Mouse (Mus musculus) kidney, embryonic 15.5 days (tissue): ENCODE data around the gene Brox. TPM values are rescaled to one million over a fixed set of nuclear protein-coding genes. Genes with fewer than 3 reads are reported as not detected.

Source experiments
- ATAC-seq: fragments of 200-750 bp; cut with Nextera tagmentation; replicated peaks from 2 replicates; pipeline ENCODE4 v1.8.0; 2017; ENCODE audit warnings: moderate TSS enrichment; ENCODE audit not compliant: low FRiP score
- H3K27ac ChIP-seq: fragments of 300-500 bp; sonication (generic); 2 replicates; pipeline ENCODE4 v1.5.1; 2015; ENCODE audit warnings: mild to moderate bottlenecking, inconsistent platforms
- H3K27me3 ChIP-seq: fragments of 300-500 bp; sonication (generic); 2 replicates; pipeline ENCODE4 v1.6.1; 2015; ENCODE audit warnings: inconsistent platforms
- H3K36me3 ChIP-seq: fragments of 300-500 bp; sonication (generic); 2 replicates; pipeline ENCODE4 v1.6.1; 2015; ENCODE audit warnings: inconsistent platforms
- H3K4me1 ChIP-seq: fragments of 300-500 bp; sonication (generic); 2 replicates; pipeline ENCODE4 v1.6.1; 2015; ENCODE audit warnings: inconsistent platforms
- H3K4me2 ChIP-seq: fragments of 300-500 bp; sonication (generic); 2 replicates; pipeline ENCODE4 v1.6.1; 2015; ENCODE audit warnings: moderate library complexity, mild to moderate bottlenecking, inconsistent platforms
- H3K4me3 ChIP-seq: fragments of 300-500 bp; sonication (generic); replicated peaks from 2 replicates; pipeline ENCODE4 v1.5.1; 2015; ENCODE audit warnings: mild to moderate bottlenecking, inconsistent platforms
- H3K9ac ChIP-seq: fragments of 300-500 bp; sonication (generic); 2 replicates; pipeline ENCODE4 v1.6.1; 2015; ENCODE audit warnings: mild to moderate bottlenecking, inconsistent platforms
- H3K9me3 ChIP-seq: fragments of 300-500 bp; sonication (generic); replicated peaks from 2 replicates; pipeline ENCODE4 v1.6.1; 2016; ENCODE audit warnings: inconsistent platforms
- WGBS: fragments of 180-500 bp; shearing (Covaris S2); methylation state at CpG from one replicate; pipeline ENCODE4 v1.1.7; 2015; ENCODE audit warnings: mixed read lengths; 5-methylcytosine and 5-hydroxymethylcytosine counted together
- polyA plus RNA-seq: library from polyadenylated mRNA; unstranded; fragments of >200 nt; fragmentation: Nextera tagmentation; extraction: Ambion mirVana; gene quantifications from 2 replicates; pipeline ENCODE4 v1.2.1, GENCODE M21; 2015

Gene Brox
- polyA plus RNA-seq, 1 experiment from 2014 or later: 46.8 TPM

DNA sequence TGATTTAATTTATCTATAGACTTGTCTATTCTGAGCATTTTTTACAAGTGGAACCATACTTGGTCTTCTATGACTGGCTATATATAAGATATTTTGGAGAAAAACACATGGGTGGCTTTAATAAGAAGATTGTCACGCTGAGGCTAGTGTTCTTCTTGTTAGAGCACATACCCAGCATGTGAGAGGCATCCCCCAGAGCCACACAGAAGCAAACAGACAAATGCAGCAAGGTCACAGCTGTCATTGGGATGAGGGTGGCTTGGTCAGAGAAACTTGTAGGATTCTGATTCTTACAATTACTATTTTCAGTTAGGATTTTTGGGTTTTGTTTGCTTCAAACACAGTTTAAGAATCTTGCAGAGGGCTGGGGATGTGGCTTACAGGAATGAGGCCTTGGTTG is 11.4 kb upstream of the Brox start:
- Histone ChIP-seq H3K4me2 (no peak overlapping the region), H3K9ac (no peak overlapping the region), H3K4me3 (no peak overlapping the region), H3K27me3 (no peaks in the 10 kb centered on the region), H3K4me1 (no peaks in the 10 kb centered on the region), H3K27ac (no peak overlapping the region), H3K9me3 (no peaks in the 10 kb centered on the region), H3K36me3 (peaks cover 47% of the 10 kb centered on the region)
- ATAC-seq: no peak
- WGBS: 92% methylated on average over 1 of the region's 1 CpGs

DNA sequence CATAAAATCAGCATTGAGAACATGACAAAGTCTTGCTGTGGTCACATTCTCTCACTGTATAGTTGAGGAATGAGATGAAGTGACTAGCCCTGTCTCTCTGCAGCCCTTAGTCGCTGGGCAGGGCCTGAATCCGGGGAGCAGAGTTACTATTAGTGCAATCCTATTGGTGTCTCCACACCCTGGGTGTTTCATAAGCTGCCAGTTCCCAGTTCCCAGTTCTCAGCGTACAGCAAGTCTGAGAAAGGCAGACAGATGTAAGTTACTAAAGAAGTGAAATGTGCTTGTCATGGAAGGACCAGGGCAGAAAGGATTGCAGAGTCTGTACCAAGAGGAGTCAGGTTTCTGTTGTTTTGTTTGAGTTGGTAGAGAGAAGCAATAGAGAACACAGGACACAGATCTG is 10.5 kb upstream of the Brox start:
- Histone ChIP-seq H3K36me3 (peaks cover 43% of the 10 kb centered on the region), H3K9me3 (no peaks in the 10 kb centered on the region), H3K4me1 (no peaks in the 10 kb centered on the region), H3K9ac (no peak overlapping the region), H3K27me3 (no peaks in the 10 kb centered on the region), H3K27ac (no peak overlapping the region), H3K4me3 (no peak overlapping the region), H3K4me2 (no peak overlapping the region)
- 76% methylated on average over 3 of the region's 3 CpGs for WGBS
- ATAC-seq: no peak

DNA sequence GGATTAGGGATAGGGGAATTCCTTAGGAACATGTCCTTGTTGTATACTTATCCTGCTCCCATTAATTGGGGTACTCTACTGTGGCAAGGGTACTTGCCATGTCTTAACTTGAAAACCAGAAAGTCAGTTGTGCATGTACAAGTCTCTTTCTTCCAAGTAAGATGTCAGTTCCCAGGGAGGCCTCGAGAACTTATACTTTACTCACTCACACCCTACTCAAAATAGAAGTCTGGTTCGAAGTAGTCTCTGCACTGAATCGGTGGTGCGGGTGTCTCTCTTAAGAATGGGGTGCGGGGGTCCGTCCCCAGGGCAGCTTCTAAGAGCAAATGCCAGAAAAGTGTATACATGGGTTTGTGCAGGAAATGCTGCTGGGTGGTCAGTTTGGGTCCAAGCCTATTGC is 2.1 kb upstream of the Brox start:
- 87% methylated on average over 6 of the region's 6 CpGs for WGBS

GRCm38 (mm10) chr1:183297886-183298489 is 919 bp upstream of the Brox start:
- Histone ChIP-seq H3K4me2 (peak overlapping the region; percentile 60), H3K4me3 (peak overlapping the region; percentile 53), H3K36me3 (peaks cover 11% of the 10 kb centered on the region), H3K9me3 (no peaks in the 10 kb centered on the region), H3K9ac (peak overlapping the region; percentile 46), H3K4me1 (no peaks in the 10 kb centered on the region), H3K27ac (peak overlapping the region; percentile 74), H3K27me3 (no peaks in the 10 kb centered on the region)
- WGBS: under 1% methylated on average over 20 of the region's 20 CpGs
- ATAC-seq: peak; percentile 9; the same call in 1 of the 2 replicates

More for the DNA sequence above, 2.1 kb upstream of the Brox start:
- Histone ChIP-seq H3K36me3 (no peaks in the 10 kb centered on the region; the same call in 1 of the 2 replicates), H3K9ac (no peak overlapping the region), H3K4me3 (no peak overlapping the region), H3K27ac (no peak overlapping the region), H3K4me2 (no peak overlapping the region), H3K4me1 (no peaks in the 10 kb centered on the region), H3K27me3 (no peaks in the 10 kb centered on the region), H3K9me3 (no peaks in the 10 kb centered on the region)
- ATAC-seq: no peak

GRCm38 (mm10) chr1:183297473-183297885 is 410 bp upstream of the Brox start:
- Histone ChIP-seq H3K9ac (peak overlapping the region; percentile 46), H3K9me3 (no peaks in the 10 kb centered on the region), H3K27ac (peak overlapping the region; percentile 74), H3K4me3 (peak overlapping the region; percentile 53), H3K4me1 (no peaks in the 10 kb centered on the region), H3K36me3 (peaks cover 17% of the 10 kb centered on the region), H3K4me2 (peak overlapping the region; percentile 60), H3K27me3 (no peaks in the 10 kb centered on the region)
- WGBS: under 1% methylated on average over 30 of the region's 30 CpGs
- peak; percentile 55 for ATAC-seq

- ATAC-seq: no peak
- WGBS: under 1% methylated on average over 26 of the region's 26 CpGs
- peak within 1 kb of the TSS; percentile 55 for H3K9ac ChIP-seq
- peak within 1 kb of the TSS; percentile 74 for H3K27ac ChIP-seq
- H3K4me3 ChIP-seq: peak within 1 kb of the TSS; percentile 53
- H3K36me3 ChIP-seq: peaks cover 25% of the 10 kb centered on the region
- H3K4me2 ChIP-seq: peak within 1 kb of the TSS; percentile 60
- H3K4me1 ChIP-seq: no peaks in the 10 kb centered on the region
- H3K9me3 ChIP-seq: no peaks in the 10 kb centered on the region
- no peaks in the 10 kb centered on the region for H3K27me3 ChIP-seq
These were observed 604 bp downstream of the Brox start, which contains the start of gene Aida for GRCm38 (mm10) chr1:183296465-183296864. TSS of gene Aida (plus strand) at chr1:183296590.

DNA sequence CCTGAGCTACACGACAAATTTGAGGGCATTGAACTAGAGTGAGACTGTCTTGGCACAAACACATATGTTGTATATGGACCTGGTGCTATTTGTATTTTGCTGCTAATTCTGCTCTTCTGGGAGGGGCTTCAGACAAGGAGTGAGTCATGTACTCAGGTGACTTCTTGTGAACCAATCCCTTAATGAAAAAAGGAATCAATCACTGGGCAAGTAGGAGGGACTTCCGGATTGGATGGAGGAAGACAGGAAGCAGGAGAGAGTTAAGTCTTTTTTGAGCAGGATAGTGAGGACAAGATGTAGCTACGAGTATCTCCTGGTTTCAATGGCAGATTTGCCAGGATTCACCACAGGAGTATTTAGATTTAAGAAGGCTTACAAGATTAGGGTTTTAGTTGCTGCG is 7.5 kb downstream of the Brox start:
- H3K9ac ChIP-seq: no peak overlapping the region
- ATAC-seq: no peak
- H3K36me3 ChIP-seq: peaks cover 87% of the 10 kb centered on the region
- H3K4me2 ChIP-seq: no peak overlapping the region
- H3K27me3 ChIP-seq: no peaks in the 10 kb centered on the region
- H3K4me3 ChIP-seq: no peak overlapping the region
- H3K4me1 ChIP-seq: no peaks in the 10 kb centered on the region
- 93% methylated on average over 4 of the region's 4 CpGs for whole genome bisulfite sequencing
- no peaks in the 10 kb centered on the region for H3K9me3 ChIP-seq
- no peak overlapping the region for H3K27ac ChIP-seq

DNA sequence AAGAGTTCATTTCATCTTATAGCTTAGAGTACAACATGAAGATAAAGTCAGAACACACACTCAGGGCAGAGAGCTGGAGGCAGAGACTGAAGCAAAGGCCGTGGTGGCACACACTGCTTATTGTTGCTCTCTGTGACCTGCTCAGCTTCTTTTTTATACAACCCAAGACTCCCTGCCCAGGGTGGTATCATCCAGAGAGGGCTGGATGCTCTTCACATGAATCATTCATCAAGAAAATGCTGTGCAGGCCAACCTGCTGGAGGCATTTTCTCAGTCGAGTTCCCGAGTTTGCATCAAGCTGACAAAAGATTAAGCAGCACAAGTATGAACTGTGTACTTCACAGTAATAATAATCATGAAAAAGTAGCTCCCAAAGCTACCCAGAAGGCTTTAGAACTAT is 8.7 kb downstream of the Brox start:
- 87% methylated on average over 3 of the region's 3 CpGs for WGBS

DNA sequence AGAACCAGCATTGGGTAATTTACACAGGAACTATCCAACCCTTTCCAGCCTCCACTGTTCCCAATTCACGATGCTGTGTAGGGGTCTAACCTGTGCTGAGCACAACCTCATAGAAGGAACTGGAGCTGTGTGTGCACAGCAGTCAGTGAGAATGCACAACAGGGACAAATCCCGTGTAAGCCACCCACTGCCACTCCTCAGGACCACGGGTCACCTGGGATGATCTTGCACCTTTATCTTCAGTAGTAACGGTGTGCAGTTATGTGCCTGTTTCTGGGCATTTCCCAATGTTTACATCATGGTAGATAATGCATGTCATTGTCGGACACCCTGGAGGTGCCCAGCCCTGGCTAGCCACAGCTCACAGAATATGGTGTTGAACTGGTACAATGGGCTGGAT is 21.3 kb downstream of the Brox start:
- Histone ChIP-seq H3K27ac (no peak overlapping the region), H3K9me3 (no peaks in the 10 kb centered on the region), H3K4me3 (no peak overlapping the region), H3K4me2 (no peak overlapping the region), H3K36me3 (peaks cover 40% of the 10 kb centered on the region), H3K4me1 (no peaks in the 10 kb centered on the region), H3K9ac (no peak overlapping the region), H3K27me3 (no peaks in the 10 kb centered on the region)
- 81% methylated on average over 5 of the region's 5 CpGs for WGBS
- no peak for ATAC-seq

More for the DNA sequence above, 8.7 kb downstream of the Brox start:
- no peak overlapping the region for H3K9ac ChIP-seq
- H3K4me1 ChIP-seq: no peaks in the 10 kb centered on the region
- H3K4me2 ChIP-seq: no peak overlapping the region
- H3K27ac ChIP-seq: no peak overlapping the region
- peaks cover 90% of the 10 kb centered on the region for H3K36me3 ChIP-seq
- H3K4me3 ChIP-seq: no peak overlapping the region
- H3K27me3 ChIP-seq: no peaks in the 10 kb centered on the region
- no peak for ATAC-seq
- H3K9me3 ChIP-seq: no peaks in the 10 kb centered on the region

DNA sequence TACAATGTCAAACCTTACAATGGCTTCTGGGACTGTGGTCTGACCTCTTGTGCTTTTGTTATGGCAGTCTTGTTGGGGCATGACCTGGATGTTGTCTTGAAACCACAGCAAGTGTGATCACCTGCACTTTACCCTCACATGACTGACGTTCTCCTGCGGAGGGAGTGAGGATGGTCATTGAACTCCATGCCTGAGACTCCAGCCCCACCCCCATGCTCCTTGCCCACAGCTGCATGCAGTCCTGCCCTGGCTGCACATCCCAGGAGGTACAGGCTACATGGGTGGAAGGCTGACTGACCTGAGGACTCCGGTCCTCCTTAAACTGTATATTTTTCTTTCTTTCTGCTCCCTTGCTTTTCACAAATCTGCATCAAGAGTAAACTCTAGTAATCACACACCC is 22.7 kb downstream of the Brox start:
- Histone ChIP-seq H3K27me3 (no peaks in the 10 kb centered on the region), H3K9me3 (no peaks in the 10 kb centered on the region), H3K9ac (no peak overlapping the region), H3K4me1 (no peaks in the 10 kb centered on the region), H3K4me2 (no peak overlapping the region), H3K4me3 (no peak overlapping the region), H3K27ac (no peak overlapping the region), H3K36me3 (peaks cover 27% of the 10 kb centered on the region)
- WGBS: 46% methylated on average over 3 of the region's 3 CpGs
- no peak for ATAC-seq

- Histone ChIP-seq H3K4me1 (no peaks in the 10 kb centered on the region), H3K36me3 (peaks cover 16% of the 10 kb centered on the region), H3K9me3 (no peaks in the 10 kb centered on the region), H3K4me2 (no peak overlapping the region), H3K27ac (no peak overlapping the region), H3K9ac (no peak overlapping the region), H3K27me3 (no peaks in the 10 kb centered on the region), H3K4me3 (no peak overlapping the region)
- whole genome bisulfite sequencing: 64% methylated on average over 10 of the region's 10 CpGs
- ATAC-seq: no peak
These were observed 23.9 kb downstream of the Brox start for GRCm38 (mm10) chr1:183272867-183273818.

DNA sequence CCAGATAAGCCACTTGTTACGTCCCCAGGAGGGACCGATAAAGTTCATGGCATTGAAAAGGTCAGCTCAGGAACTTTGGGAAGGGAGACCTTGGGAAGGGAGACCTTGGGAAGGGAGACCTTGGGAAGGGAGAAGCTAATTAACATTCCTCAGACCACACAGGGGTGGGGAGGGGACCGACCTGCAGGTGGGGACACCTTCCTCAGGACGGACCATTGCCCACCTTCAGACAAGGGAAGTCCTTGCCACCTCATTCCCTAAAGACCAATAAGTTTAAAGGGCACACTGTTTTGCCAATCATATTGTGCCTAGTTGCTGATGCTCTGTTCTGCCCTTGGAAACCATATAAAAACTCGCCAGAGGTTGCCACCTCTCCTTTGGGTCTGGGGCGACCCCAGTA is 29.4 kb downstream of the Brox start:
- Histone ChIP-seq H3K27ac (no peak overlapping the region), H3K9me3 (no peaks in the 10 kb centered on the region), H3K27me3 (no peaks in the 10 kb centered on the region), H3K36me3 (no peaks in the 10 kb centered on the region), H3K4me3 (no peak overlapping the region), H3K4me1 (no peaks in the 10 kb centered on the region), H3K4me2 (no peak overlapping the region), H3K9ac (no peak overlapping the region)
- WGBS: 73% methylated on average over 6 of the region's 6 CpGs
- ATAC-seq: no peak
